Mouse (Mus musculus): Measurements from ENCODE around the gene Slc11a1. TPM values are rescaled to one million over a fixed set of nuclear protein-coding genes. Genes with fewer than 3 reads are reported as not detected.
A peak's percentile ranks its signal among the peaks of the same experiment; 100 is the strongest.
"Not testable (repeated sequence)": the region's sequence is repeated elsewhere in the genome, so short reads cannot be mapped to it uniquely, and the experiment has no call there.

The Slc11a1 gene
- total RNA-seq, 2 experiments from 2014 or later: 2.6 to 5.1 TPM

- intact Hi-C loops (cut with DNase I): no loop called here
- no peak for DNase-seq (ENCODE audit: low spot score in 2 of 2)
These were observed 9.5 kb downstream of the Slc11a1 start for GRCm38 (mm10) chr1:74384525-74384924.

- DNase-seq (ENCODE audit: low spot score in 2 of 2): no peak
- intact Hi-C loops (cut with DNase I): loop anchor here (5.0 kb wide), 1 partner anchor 53 kb away; no protein-coding TSS in a partner anchor
These were observed 10.1 kb downstream of the Slc11a1 start for GRCm38 (mm10) chr1:74385064-74385463.

- no peak for DNase-seq (ENCODE audit: low spot score in 2 of 2)
- intact Hi-C loops (cut with DNase I): loop anchor here (5.0 kb wide), 1 partner anchor 53 kb away; no protein-coding TSS in a partner anchor
These were observed 10.5 kb downstream of the Slc11a1 start for GRCm38 (mm10) chr1:74385531-74385930.

GRCm38 (mm10) chr1:74386363-74386713, 11.3 kb downstream of the Slc11a1 start:
- intact Hi-C loops (cut with DNase I): loop anchor here (5.0 kb wide), 1 partner anchor 54 kb away; no protein-coding TSS in a partner anchor
- DNase-seq (ENCODE audit: low spot score in 2 of 2): no peak

GRCm38 (mm10) chr1:74386714-74387385, 11.9 kb downstream of the Slc11a1 start:
- intact Hi-C loops (cut with DNase I): loop anchor here (5.0 kb wide), 1 partner anchor 55 kb away; no protein-coding TSS in a partner anchor
- peak; percentile 96 to 97 for DNase-seq (ENCODE audit: low spot score in 2 of 2)

GRCm38 (mm10) chr1:74387386-74387988, 12.5 kb downstream of the Slc11a1 start:
- intact Hi-C loops (cut with DNase I): loop anchor here (5.0 kb wide), 1 partner anchor 55 kb away; no protein-coding TSS in a partner anchor
- no peak for DNase-seq (ENCODE audit: low spot score in 2 of 2)

GRCm38 (mm10) chr1:74388398-74388920, 13.5 kb downstream of the Slc11a1 start:
- intact Hi-C loops (cut with DNase I): loop anchor here (5.0 kb wide), 1 partner anchor 56 kb away; no protein-coding TSS in a partner anchor
- no peak for DNase-seq (ENCODE audit: low spot score in 2 of 2)

GRCm38 (mm10) chr1:74389831-74390286, 14.9 kb downstream of the Slc11a1 start:
- DNase-seq (ENCODE audit: low spot score in 2 of 2): no peak
- intact Hi-C loops (cut with DNase I): loop anchor here (5.0 kb wide), 1 partner anchor 58 kb away; no protein-coding TSS in a partner anchor

- no peak for DNase-seq (ENCODE audit: low spot score in 2 of 2)
- intact Hi-C loops (cut with DNase I): no loop called here
These were observed 15.4 kb downstream of the Slc11a1 start for GRCm38 (mm10) chr1:74390287-74390906.

- intact Hi-C loops (cut with DNase I): no loop called here
- DNase-seq (ENCODE audit: low spot score in 2 of 2): peak; percentile 95 to 97
These were observed 16.1 kb downstream of the Slc11a1 start, which contains the start of gene Ctdsp1 for GRCm38 (mm10) chr1:74390924-74391748. Gene Ctdsp1 (plus strand): TSS chr1:74391509.

- intact Hi-C loops (cut with DNase I): no loop called here
- peak; percentile 43 to 46 for DNase-seq (ENCODE audit: low spot score in 2 of 2)
These were observed 16.9 kb downstream of the Slc11a1 start for GRCm38 (mm10) chr1:74391844-74392441.

GRCm38 (mm10) chr1:74392446-74392994, 17.5 kb downstream of the Slc11a1 start:
- DNase-seq (ENCODE audit: low spot score in 2 of 2): no peak
- intact Hi-C loops (cut with DNase I): no loop called here

- intact Hi-C loops (cut with DNase I): no loop called here
- DNase-seq (ENCODE audit: low spot score in 2 of 2): no peak
These were observed 18.0 kb downstream of the Slc11a1 start for GRCm38 (mm10) chr1:74393010-74393409.

GRCm38 (mm10) chr1:74393697-74394096, 18.7 kb downstream of the Slc11a1 start:
- intact Hi-C loops (cut with DNase I): no loop called here
- no peak for DNase-seq (ENCODE audit: low spot score in 2 of 2)

- no peak for DNase-seq (ENCODE audit: low spot score in 2 of 2)
- intact Hi-C loops (cut with DNase I): no loop called here
These were observed 19.3 kb downstream of the Slc11a1 start for GRCm38 (mm10) chr1:74394311-74394710.

GRCm38 (mm10) chr1:74394858-74395257, 19.9 kb downstream of the Slc11a1 start:
- intact Hi-C loops (cut with DNase I): loop anchor here (5.0 kb wide), 2 partner anchors 42 to 57 kb away; no protein-coding TSS in a partner anchor
- DNase-seq (ENCODE audit: low spot score in 2 of 2): no peak

GRCm38 (mm10) chr1:74395290-74395689, 20.3 kb downstream of the Slc11a1 start:
- intact Hi-C loops (cut with DNase I): loop anchor here (5.0 kb wide), 2 partner anchors 42 to 57 kb away; no protein-coding TSS in a partner anchor
- DNase-seq (ENCODE audit: low spot score in 2 of 2): no peak

GRCm38 (mm10) chr1:74396456-74397222, 21.6 kb downstream of the Slc11a1 start:
- not testable (repeated sequence) for DNase-seq (ENCODE audit: low spot score in 2 of 2)
- intact Hi-C loops (cut with DNase I): loop anchor here (5.0 kb wide), 2 partner anchors 41 to 56 kb away; no protein-coding TSS in a partner anchor
